Mouse (Mus musculus) cerebellum, adult 2 months (tissue): ENCODE measurements around the gene Il12a. TPM values are rescaled to one million over a fixed set of nuclear protein-coding genes. Genes with fewer than 3 reads are reported as not detected.

Source experiments
- DNase-seq, 2 experiments: peaks; one replicate each; pipeline ENCODE4 v3.0.0; 2021
- H3K27ac ChIP-seq: fragments of 200-500 bp; 2 replicates; pipeline ENCODE4 v1.5.1; 2012; ENCODE audit warnings: low read length, control low read depth, inconsistent platforms; ENCODE audit not compliant: insufficient read depth
- H3K27me3 ChIP-seq: fragments of 200-500 bp; 2 replicates; pipeline ENCODE4 v1.6.1; 2012; ENCODE audit warnings: inconsistent platforms, mild to moderate bottlenecking, low read length, moderate library complexity; ENCODE audit not compliant: control insufficient read depth, insufficient read depth
- H3K4me1 ChIP-seq: fragments of 200-500 bp; 2 replicates; pipeline ENCODE4 v1.6.1; 2011; ENCODE audit warnings: low read length; ENCODE audit not compliant: control insufficient read depth, insufficient read depth
- H3K4me3 ChIP-seq: fragments of 200-500 bp; replicated peaks from 2 replicates; pipeline ENCODE3; 2011; ENCODE audit warnings: mild to moderate bottlenecking, low read depth, low read length, control low read depth; ENCODE audit not compliant: insufficient read depth
- CTCF ChIP-seq: fragments of 200-500 bp; IDR thresholded peaks from 2 replicates; pipeline ENCODE4 v1.5.1; 2011; ENCODE audit warnings: low read depth, mild to moderate bottlenecking, control low read depth, low read length, moderate library complexity, borderline replicate concordance; ENCODE audit not compliant: insufficient read depth
- POLR2A ChIP-seq: fragments of 200-500 bp; IDR thresholded peaks from 2 replicates; pipeline ENCODE4 v1.6.1; 2011; ENCODE audit warnings: low read length, control low read depth, borderline replicate concordance; ENCODE audit not compliant: insufficient read depth
- WGBS: fragments of 180-500 bp; shearing (Covaris S2); methylation state at CpG from one replicate; pipeline ENCODE4 v1.1.7; 2018; 5-methylcytosine and 5-hydroxymethylcytosine counted together
- polyA plus RNA-seq: library from polyadenylated mRNA; depleted of rRNA; stranded (reverse); fragments of >200 nt; gene quantifications from 2 replicates; pipeline ENCODE4 v1.2.3, GENCODE M21; 2012

Il12a gene
- polyA plus RNA-seq, 1 experiment: 1.1 TPM

DNA sequence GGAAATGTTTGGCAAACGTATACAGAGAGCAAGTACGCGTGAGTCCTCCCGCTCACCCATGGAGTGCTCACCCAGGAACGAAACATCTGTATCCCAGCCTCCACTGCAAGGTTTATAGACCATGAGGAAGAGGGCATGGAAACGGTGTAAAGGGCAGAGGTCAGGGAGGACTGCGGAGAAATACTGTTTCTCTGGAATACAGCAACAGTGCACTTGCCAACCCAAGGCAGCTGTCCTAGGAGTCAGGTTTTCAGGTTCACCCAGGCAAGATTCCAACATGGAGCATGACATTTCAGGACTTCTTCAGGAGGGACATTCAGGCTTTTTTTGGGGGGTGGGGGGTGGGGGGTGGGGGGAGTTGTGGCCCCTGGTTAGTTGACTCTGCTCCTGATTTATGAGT, 1.1 kb upstream of the Il12a start:
- Histone ChIP-seq H3K4me3 (no peak overlapping the region), H3K27ac (no peak overlapping the region), H3K27me3 (no peaks in the 10 kb centered on the region), H3K4me1 (peaks cover 3% of the 10 kb centered on the region; the same call in 1 of the 2 replicates)
- 83% methylated on average over 7 of the region's 7 CpGs for WGBS
- TF ChIP-seq POLR2A: no peak
- TF ChIP-seq CTCF: no peak
- DNase-seq: no peak

DNA sequence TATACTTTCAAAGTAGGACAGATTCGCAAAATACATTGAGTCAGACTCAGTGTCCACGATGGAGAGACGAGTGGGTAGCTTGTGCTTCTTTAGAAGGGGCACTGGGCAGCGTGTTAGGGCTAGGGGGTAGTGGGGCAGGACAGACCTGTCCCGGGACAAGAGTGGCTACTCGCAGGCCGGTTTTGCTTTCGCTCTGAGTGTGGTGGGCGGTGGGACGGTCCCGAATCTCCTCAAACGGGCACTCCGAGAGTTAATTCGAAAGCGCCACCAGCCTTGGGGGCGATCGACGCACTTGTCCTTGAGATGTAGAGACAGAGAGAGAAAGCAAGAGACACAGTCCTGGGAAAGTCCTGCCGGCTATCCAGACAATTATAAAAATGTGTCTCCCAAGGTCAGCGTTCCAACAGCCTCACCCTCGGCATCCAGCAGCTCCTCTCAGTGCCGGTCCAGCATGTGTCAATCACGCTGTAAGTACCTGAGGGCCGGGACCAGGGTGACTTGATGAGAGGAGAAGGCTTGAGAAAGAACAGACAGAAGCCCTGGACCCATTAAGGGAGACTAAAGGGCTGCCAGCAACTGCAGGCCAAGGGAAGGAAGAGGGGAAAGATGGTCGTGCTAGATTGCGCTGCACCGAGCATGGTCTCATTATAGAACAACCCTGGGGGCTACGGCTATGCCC, 795 bp downstream of the Il12a start:
- no peaks in the 10 kb centered on the region for H3K27me3 ChIP-seq
- WGBS: 89% methylated on average over 28 of the region's 28 CpGs
- DNase-seq: no peak

DNA sequence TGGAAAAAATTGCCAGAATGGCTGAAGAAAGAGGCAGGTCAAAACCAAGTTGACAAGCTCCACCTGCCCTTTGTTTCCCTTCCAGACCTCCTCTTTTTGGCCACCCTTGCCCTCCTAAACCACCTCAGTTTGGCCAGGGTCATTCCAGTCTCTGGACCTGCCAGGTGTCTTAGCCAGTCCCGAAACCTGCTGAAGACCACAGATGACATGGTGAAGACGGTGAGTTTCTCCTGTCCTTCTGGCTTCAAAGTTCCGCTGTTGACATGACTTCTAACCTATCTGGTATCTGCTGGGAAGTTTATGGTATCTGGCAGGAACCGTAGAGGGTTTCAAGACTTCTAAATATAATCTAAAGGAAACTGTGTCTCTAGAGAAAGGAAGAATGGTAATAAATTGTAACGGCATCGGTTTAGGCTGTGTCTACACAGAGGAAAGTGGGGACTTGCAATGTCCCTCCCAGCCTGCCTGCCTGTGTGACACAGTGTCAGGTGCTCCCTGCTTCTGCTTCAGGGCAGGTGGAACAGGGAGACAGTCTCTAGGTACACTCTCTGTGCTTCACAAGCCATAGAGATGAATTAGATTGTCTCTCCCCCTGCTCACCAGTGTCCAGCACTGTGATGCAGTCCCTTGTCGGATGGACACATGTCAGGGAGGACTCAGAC, 1.6 kb downstream of the Il12a start:
- TF ChIP-seq POLR2A (no peak), CTCF (no peak)
- no peak for DNase-seq
- Histone ChIP-seq H3K4me3 (no peak overlapping the region), H3K27me3 (no peaks in the 10 kb centered on the region), H3K27ac (no peak overlapping the region), H3K4me1 (peaks cover 3% of the 10 kb centered on the region; the same call in 1 of the 2 replicates)
- 93% methylated on average over 7 of the region's 7 CpGs for WGBS

More for the DNA sequence above, 795 bp downstream of the Il12a start:
- TF ChIP-seq CTCF: no peak
- no peak for TF ChIP-seq POLR2A
- no peak overlapping the region for H3K4me3 ChIP-seq
- H3K4me1 ChIP-seq: peaks cover 3% of the 10 kb centered on the region; the same call in 1 of the 2 replicates
- H3K27ac ChIP-seq: no peak overlapping the region

DNA sequence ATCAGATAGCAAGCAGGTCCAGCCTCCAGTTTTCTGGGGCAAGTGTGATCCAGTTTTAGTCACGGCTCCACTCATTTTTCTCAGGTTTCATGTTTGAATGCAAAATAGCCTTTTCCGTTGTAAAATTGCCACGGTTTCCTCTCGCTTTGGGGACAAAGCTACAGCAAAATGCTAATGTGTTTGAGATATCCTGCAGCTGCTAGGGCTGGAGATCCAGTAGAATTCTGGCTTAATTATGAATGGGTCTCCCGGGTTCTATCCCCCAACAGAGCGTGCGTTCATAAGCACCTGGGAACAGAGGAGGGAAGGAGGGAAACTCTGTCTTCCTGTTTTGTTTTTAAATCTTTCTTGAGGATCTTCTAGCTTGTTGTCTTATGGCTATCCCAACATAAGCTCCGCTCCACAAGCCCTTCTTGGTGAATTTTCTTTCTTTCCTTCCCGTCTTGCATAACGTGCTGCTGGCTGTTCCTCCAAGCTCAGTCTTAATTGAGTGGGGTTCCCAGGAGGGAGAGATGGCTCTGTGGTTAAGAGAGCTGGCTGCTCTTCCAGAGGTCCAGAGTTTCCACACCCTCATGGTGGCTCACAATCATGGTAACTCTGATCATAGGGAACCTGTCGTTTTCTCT, 2.3 kb downstream of the Il12a start:
- WGBS: 75% methylated on average over 11 of the region's 11 CpGs
- no peak overlapping the region for H3K27ac ChIP-seq

DNA sequence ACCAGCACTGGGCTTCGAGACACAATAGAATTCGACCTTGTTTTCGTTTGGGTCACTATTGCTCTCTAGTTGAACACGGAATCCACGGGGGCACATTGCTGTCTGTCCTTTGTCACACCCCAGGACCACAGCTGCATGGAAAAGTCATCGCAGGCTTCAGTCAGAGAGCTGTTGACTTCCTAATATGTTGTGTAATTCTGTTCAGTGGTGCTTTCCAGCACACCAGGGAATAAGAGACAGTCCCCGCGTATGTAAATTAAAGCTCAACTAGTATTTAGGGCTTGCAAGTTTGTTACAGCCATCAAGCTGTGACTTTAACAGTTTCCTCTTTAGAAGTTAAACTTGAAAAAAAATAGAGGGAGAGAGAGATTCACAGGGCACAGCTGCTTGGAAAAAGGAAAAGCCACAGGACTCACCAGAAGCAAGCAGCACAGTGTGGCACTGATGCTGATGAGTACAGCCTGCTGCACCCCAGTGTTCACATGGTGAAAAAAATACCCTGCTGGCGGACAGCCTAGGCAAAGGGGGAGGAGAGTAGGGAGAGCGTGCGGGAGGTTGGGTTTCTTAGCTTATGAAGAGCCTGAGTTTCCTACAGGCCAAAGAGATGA, 3.1 kb downstream of the Il12a start:
- H3K27ac ChIP-seq: no peak overlapping the region
- H3K4me1 ChIP-seq: peaks cover 3% of the 10 kb centered on the region; the same call in 1 of the 2 replicates
- H3K4me3 ChIP-seq: no peak overlapping the region
- TF ChIP-seq POLR2A: no peak
- 36% methylated on average over 11 of the region's 11 CpGs for WGBS
- H3K27me3 ChIP-seq: no peaks in the 10 kb centered on the region
- DNase-seq: peak; percentile 32 to 47

More for the DNA sequence above, 2.3 kb downstream of the Il12a start:
- H3K27me3 ChIP-seq: no peaks in the 10 kb centered on the region
- TF ChIP-seq POLR2A (no peak), CTCF (no peak)
- H3K4me3 ChIP-seq: no peak overlapping the region
- H3K4me1 ChIP-seq: peaks cover 3% of the 10 kb centered on the region; the same call in 1 of the 2 replicates
- DNase-seq: no peak

DNA sequence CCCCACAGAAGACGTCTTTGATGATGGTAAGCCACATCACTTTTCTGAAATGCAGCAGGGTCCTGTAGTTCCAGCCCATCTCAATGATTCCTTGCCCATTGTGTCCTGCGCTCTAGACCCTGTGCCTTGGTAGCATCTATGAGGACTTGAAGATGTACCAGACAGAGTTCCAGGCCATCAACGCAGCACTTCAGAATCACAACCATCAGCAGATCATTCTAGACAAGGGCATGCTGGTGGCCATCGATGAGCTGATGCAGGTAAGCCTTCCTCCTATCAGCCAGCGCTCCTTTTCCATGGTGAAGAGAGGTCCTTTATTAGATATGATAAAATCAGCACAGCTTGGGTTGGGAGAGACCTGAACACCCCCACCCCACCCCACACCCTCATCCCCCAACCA, 4.9 kb downstream of the Il12a start:
- Histone ChIP-seq H3K27me3 (no peaks in the 10 kb centered on the region), H3K4me3 (no peak overlapping the region), H3K4me1 (peaks cover 3% of the 10 kb centered on the region; the same call in 1 of the 2 replicates), H3K27ac (no peak overlapping the region)
- TF ChIP-seq POLR2A: no peak
- TF ChIP-seq CTCF: no peak
- 95% methylated on average over 5 of the region's 5 CpGs for WGBS
- no peak for DNase-seq

DNA sequence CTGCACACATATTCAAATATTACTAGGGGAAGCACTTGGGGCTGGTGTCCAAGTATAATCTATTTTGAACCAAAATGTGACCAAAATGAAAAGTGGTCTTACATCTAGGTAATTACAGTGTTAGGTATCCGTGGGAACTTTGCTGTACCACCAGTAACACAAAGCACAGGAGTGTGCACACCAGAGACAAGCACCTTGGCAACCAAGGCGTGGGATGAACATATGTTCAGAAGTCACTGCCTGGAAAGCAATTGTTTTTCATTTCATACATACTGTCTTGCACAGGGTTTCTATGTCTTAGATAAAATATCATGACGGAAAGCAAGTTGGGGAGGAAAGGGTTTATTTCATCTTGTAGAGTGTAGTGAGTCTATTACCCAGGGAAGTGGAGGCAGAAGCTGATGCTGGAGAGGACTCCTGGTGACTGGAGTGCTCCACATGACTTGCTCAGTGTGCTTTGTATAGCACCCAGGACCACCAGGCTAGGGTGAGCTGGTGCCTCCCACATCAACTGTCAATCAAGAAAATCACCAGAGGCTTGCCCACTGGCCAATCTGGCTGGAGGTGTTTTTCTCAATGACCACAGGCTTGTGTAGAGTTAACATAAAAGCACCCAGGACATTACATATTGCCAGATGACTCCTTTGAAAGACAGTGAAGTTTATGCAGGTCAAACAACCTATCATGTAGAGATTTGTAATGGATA, 6.2 kb downstream of the Il12a start:
- 78% methylated on average over 3 of the region's 3 CpGs for WGBS
- no peak overlapping the region for H3K4me3 ChIP-seq
- DNase-seq: no peak
- H3K4me1 ChIP-seq: peaks cover 3% of the 10 kb centered on the region; the same call in 1 of the 2 replicates
- H3K27me3 ChIP-seq: no peaks in the 10 kb centered on the region
- H3K27ac ChIP-seq: no peak overlapping the region
- TF ChIP-seq POLR2A (no peak), CTCF (no peak)
